Mouse (Mus musculus): ENCODE measurements around the gene Taok3. TPM values are rescaled to one million over a fixed set of nuclear protein-coding genes. Genes with fewer than 3 reads are reported as not detected.

Taok3 gene
- total and polyA plus RNA-seq, 2 experiments from 2014 or later: 1.1 to 5.8 TPM

DNA sequence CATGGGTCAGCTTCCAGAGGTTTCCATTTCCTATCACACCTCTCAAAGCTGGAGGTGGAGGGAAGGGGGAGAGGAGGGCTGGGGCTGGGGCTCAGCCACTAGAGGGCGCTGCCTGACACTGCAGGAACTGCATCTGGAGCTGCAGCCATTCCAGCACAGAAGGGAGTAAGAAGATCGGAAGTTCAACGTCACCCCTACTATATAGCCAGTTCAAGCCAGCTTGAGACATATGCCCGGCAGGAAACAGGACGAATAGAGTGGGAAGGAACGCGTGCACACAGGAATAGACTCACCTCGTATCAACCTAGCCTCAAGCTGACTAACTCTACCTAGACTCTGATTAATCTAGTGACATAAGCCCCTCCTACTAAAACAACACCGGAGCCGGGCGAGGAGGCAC lies 187.8 kb downstream of the Taok3 start:
- peak; percentile 81 for TF ChIP-seq CTCF (IDR thresholded peaks at IDR 0.05; ENCODE audit: low read depth)
- no peak for TF ChIP-seq EP300 (IDR thresholded peaks at IDR 0.05; ENCODE audit: low read depth)
- Histone ChIP-seq H3K27ac (ENCODE audit: low read depth) (no peak overlapping the region), H3K4me1 (ENCODE audit: control insufficient read depth, insufficient read depth) (0 out of 2 replicates have a peak, but pooled peaks cover 8% of the 10 kb centered on the region), H3K9me3 (replicated peaks; ENCODE audit: control insufficient read depth, low read length) (0 out of 2 replicates have a peak, but pooled peaks cover 2% of the 10 kb centered on the region), H3K9ac (replicated peaks; ENCODE audit: low read depth, low read length) (no peak overlapping the region), H3K36me3 (replicated peaks; ENCODE audit: control insufficient read depth, insufficient read depth, low read length) (no peaks in the 10 kb centered on the region), H3K4me2 (ENCODE audit: low read depth, low read length) (no peak overlapping the region), H3K27me3 (ENCODE audit: control insufficient read depth, insufficient read depth, low read length) (no peaks in the 10 kb centered on the region), H3K4me3 (ENCODE audit: low read depth, low read length) (no peak overlapping the region)
- DNase-seq (ENCODE audit: low spot score) (peak; percentile 70), ATAC-seq (ENCODE audit: insufficient read depth, low read depth) (peak; percentile 80)
- 18% methylated on average over 11 of the region's 11 CpGs for WGBS

DNA sequence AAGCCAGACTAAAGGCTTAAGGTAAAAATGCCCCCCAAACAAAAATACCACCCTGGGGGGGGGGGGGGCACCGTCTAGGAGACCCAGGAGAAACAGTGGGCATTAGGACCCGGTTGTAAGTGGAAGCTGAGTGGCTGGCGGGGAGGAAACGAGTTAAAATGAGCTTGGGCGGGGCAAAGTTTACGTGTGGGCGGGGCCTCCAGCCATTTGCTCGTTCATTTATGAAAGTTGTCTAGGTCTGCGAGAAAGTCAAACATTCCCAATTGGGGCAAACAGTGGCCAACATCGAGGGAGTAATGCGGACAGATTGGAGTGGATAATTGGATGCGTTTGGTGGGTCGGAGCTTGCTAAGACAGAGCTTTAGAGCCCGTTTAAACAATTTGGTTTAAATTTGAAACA lies 193.5 kb downstream of the Taok3 start:
- Histone ChIP-seq H3K27ac (ENCODE audit: low read depth) (no peak overlapping the region), H3K36me3 (replicated peaks; ENCODE audit: control insufficient read depth, insufficient read depth, low read length) (no peaks in the 10 kb centered on the region), H3K4me1 (ENCODE audit: control insufficient read depth, insufficient read depth) (no peaks in the 10 kb centered on the region; the same call in 1 of the 2 replicates), H3K4me2 (ENCODE audit: low read depth, low read length) (peak overlapping the region; percentile 53), H3K27me3 (ENCODE audit: control insufficient read depth, insufficient read depth, low read length) (no peaks in the 10 kb centered on the region), H3K9me3 (replicated peaks; ENCODE audit: control insufficient read depth, low read length) (no peaks in the 10 kb centered on the region), H3K4me3 (ENCODE audit: low read depth, low read length) (peak overlapping the region; percentile 31), H3K9ac (replicated peaks; ENCODE audit: low read depth, low read length) (no peak overlapping the region)
- TF ChIP-seq CTCF (IDR thresholded peaks at IDR 0.05; ENCODE audit: low read depth) (no peak), EP300 (IDR thresholded peaks at IDR 0.05; ENCODE audit: low read depth) (no peak)
- 18% methylated on average over 14 of the region's 14 CpGs for WGBS
- peak; percentile 39 for DNase-seq (ENCODE audit: low spot score)
- peak; percentile 66; the same call in 1 of the 2 replicates for ATAC-seq (ENCODE audit: insufficient read depth, low read depth)

DNA sequence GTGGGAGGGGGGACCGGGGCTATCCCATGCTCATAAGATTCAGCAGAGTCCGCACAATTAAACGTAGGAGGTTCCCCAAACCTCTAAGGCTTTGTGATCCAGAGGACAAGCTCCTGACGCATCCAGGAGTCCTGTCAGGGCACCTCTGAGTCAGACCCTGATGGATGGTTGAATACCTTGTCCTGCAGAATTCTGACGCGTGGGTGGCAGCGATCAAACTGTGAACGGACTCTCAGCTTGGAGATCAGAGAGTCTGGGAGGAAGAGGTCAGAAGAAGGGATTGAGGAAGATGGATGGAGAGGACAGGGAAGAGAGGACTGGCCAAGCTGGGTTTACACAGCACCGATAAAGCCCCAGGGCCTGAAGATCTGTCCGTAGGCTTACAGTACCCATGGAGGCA lies 194.0 kb downstream of the Taok3 start:
- no peaks in the 10 kb centered on the region for H3K9me3 ChIP-seq (replicated peaks; ENCODE audit: control insufficient read depth, low read length)
- H3K9ac ChIP-seq (replicated peaks; ENCODE audit: low read depth, low read length): no peak overlapping the region
- DNase-seq (ENCODE audit: low spot score) (no peak), ATAC-seq (ENCODE audit: insufficient read depth, low read depth) (no peak)
- H3K27ac ChIP-seq (ENCODE audit: low read depth): no peak overlapping the region
- TF ChIP-seq CTCF (IDR thresholded peaks at IDR 0.05; ENCODE audit: low read depth): no peak
- no peak for TF ChIP-seq EP300 (IDR thresholded peaks at IDR 0.05; ENCODE audit: low read depth)
- peak overlapping the region; percentile 31 for H3K4me3 ChIP-seq (ENCODE audit: low read depth, low read length)
- H3K4me2 ChIP-seq (ENCODE audit: low read depth, low read length): peak overlapping the region; percentile 53
- no peaks in the 10 kb centered on the region for H3K27me3 ChIP-seq (ENCODE audit: control insufficient read depth, insufficient read depth, low read length)
- no peaks in the 10 kb centered on the region; the same call in 1 of the 2 replicates for H3K4me1 ChIP-seq (ENCODE audit: control insufficient read depth, insufficient read depth)
- 37% methylated on average over 10 of the region's 10 CpGs for WGBS
- no peaks in the 10 kb centered on the region for H3K36me3 ChIP-seq (replicated peaks; ENCODE audit: control insufficient read depth, insufficient read depth, low read length)

DNA sequence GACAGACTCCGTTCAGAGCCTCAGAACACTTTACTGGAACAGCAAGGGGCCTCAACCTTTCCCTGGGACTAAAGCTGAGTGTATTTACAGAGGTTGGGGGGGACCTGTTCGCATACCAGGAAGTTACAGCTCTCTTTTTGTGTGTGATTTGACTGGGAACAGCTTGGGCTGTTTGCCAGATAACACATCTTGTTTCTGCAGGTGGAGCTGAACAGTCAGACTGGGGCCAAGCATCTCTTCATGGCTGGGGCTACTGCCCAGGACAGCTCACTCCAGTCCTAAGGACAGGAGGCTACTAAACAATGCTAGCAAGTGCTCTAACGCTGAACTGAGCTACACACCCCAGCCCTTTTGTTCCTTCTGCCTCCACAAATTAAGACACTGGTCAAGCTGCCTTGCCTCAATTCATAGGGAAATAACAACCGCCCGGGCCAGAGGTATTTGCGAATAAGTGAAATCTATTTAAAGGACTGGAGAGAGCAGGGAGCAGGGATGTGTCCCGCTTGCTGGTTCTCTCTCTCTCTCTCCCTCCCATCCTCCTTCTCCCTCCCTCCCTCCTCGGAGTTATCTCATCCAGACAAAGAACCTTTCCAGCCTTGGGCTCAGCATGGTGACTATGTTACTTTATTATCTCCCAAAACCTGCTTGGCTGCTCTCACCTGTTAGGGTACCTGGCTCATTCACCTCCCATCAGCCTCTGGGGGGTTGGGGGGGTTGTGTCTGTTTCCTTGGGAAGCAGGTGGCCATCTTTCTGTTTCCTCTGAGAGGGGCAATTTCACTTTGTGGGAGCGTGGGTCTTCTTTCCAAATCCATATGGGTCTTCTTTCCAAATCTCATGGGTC lies 194.9 kb downstream of the Taok3 start:
- Histone ChIP-seq H3K4me1 (ENCODE audit: control insufficient read depth, insufficient read depth) (no peaks in the 10 kb centered on the region; the same call in 1 of the 2 replicates), H3K4me3 (ENCODE audit: low read depth, low read length) (no peak overlapping the region), H3K4me2 (ENCODE audit: low read depth, low read length) (no peak overlapping the region), H3K9me3 (replicated peaks; ENCODE audit: control insufficient read depth, low read length) (no peaks in the 10 kb centered on the region), H3K36me3 (replicated peaks; ENCODE audit: control insufficient read depth, insufficient read depth, low read length) (no peaks in the 10 kb centered on the region), H3K27ac (ENCODE audit: low read depth) (no peak overlapping the region), H3K27me3 (ENCODE audit: control insufficient read depth, insufficient read depth, low read length) (no peaks in the 10 kb centered on the region), H3K9ac (replicated peaks; ENCODE audit: low read depth, low read length) (no peak overlapping the region)
- DNase-seq (ENCODE audit: low spot score) (no peak), ATAC-seq (ENCODE audit: insufficient read depth, low read depth) (no peak)
- WGBS: 25% methylated on average over 9 of the region's 9 CpGs
- TF ChIP-seq CTCF (IDR thresholded peaks at IDR 0.05; ENCODE audit: low read depth): no peak
- no peak for TF ChIP-seq EP300 (IDR thresholded peaks at IDR 0.05; ENCODE audit: low read depth)

DNA sequence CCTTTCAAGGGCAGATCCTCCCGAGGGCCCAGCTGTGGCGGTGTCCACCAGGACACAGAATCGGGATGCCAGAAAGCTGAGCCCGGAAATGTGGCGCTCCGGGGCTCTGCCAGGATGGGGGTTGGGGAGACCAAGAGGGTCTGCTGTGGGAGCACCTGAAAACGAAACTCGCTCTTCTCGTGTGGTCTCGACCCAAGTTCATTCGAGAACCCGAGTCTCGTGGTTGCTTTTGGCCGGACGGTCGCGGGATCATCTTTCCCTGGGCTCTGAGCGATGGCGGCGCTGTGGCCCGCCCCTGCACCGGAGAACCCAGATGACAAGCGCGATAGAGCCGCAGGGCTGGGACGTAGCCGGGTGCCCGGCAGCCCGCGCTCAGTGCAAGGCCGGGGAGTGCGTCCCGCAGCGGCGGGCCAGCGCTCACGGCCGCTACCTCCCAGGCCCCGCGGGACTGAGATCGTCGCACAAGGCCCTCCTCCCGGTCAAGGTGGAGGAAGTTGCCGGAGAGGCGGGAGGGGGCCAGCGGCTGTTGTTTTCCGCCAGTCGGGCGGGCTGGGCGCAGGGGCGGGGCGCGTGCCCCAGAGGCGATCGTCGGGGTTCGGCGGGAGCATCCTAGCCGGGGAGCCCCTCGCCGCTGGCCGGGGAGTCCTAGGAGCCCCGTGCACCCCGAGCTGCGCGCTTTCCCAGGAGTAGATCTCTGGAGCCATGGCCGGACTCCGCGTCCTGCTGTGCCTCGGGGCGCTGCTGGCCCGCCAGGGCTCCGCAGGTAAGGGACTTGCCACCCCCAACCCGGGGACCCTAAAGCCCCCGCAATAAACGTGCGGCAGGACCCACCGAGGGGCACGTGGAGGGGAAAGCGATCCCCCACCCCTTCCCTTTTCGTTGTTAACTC lies 199.1 kb downstream of the Taok3 start, which contains the start of gene Vsig10:
Vsig10 (plus strand) TSS at position 343 of the 889 bp plus-strand sequence.
- peak; percentile 69 for DNase-seq (ENCODE audit: low spot score)
- WGBS: under 1% methylated on average over 72 of the region's 81 CpGs

More for the DNA sequence above, 199.1 kb downstream of the Taok3 start, which contains the start of gene Vsig10:
- peak within 1 kb of the TSS; percentile 83 for H3K9ac ChIP-seq (replicated peaks; ENCODE audit: low read depth, low read length)
- H3K27ac ChIP-seq (ENCODE audit: low read depth): peak within 1 kb of the TSS; percentile 85
- H3K4me1 ChIP-seq (ENCODE audit: control insufficient read depth, insufficient read depth): no peaks in the 10 kb centered on the region; the same call in 1 of the 2 replicates
- H3K9me3 ChIP-seq (replicated peaks; ENCODE audit: control insufficient read depth, low read length): no peaks in the 10 kb centered on the region
- peak within 1 kb of the TSS; percentile 83 for H3K4me3 ChIP-seq (ENCODE audit: low read depth, low read length)
- peak; percentile 87 for ATAC-seq (ENCODE audit: insufficient read depth, low read depth)
- no peaks in the 10 kb centered on the region for H3K27me3 ChIP-seq (ENCODE audit: control insufficient read depth, insufficient read depth, low read length)
- H3K4me2 ChIP-seq (ENCODE audit: low read depth, low read length): peak within 1 kb of the TSS; percentile 96
- TF ChIP-seq CTCF (IDR thresholded peaks at IDR 0.05; ENCODE audit: low read depth) (no peak), EP300 (IDR thresholded peaks at IDR 0.05; ENCODE audit: low read depth) (no peak)
- H3K36me3 ChIP-seq (replicated peaks; ENCODE audit: control insufficient read depth, insufficient read depth, low read length): no peaks in the 10 kb centered on the region
